Mouse (Mus musculus): Measurements from ENCODE around the gene Snrnp27.

GRCm38 (mm10) chr6:86670873-86671272, 13.4 kb downstream of the Snrnp27 start:
- TF ChIP-seq CTCF (IDR thresholded peaks at IDR 0.05; ENCODE audit: borderline replicate concordance, extremely low read depth, insufficient read depth, insufficient read length) (peak; percentile 83), POLR2A (IDR thresholded peaks at IDR 0.05; ENCODE audit: borderline replicate concordance, extremely low read depth, insufficient read depth, insufficient read length, poor library complexity, severe bottlenecking) (no peak)

Data from brain, embryonic 14.5 days (tissue).